Mouse (Mus musculus): ENCODE measurements around the gene Gm6871. TPM values are rescaled to one million over a fixed set of nuclear protein-coding genes. Genes with fewer than 3 reads are reported as not detected.
"Not testable (repeated sequence)": the region's sequence is repeated elsewhere in the genome, so short reads cannot be mapped to it uniquely, and the experiment has no call there.

Gm6871 gene
- polyA plus RNA-seq, 1 experiment from 2014 or later: not detected

GRCm38 (mm10) chr7:41577956-41578355, 4.5 kb upstream of the Gm6871 start:
- H3K4me2 ChIP-seq (ENCODE audit: low read depth, low read length): no peak overlapping the region
- H3K9ac ChIP-seq (replicated peaks; ENCODE audit: low read length): no peak overlapping the region
- H3K9me3 ChIP-seq (replicated peaks; ENCODE audit: control insufficient read depth, low read length): no peaks in the 10 kb centered on the region
- H3K4me3 ChIP-seq (ENCODE audit: low read depth, low read length): no peak overlapping the region
- no peaks in the 10 kb centered on the region for H3K4me1 ChIP-seq (ENCODE audit: control insufficient read depth, insufficient read depth, low read length)
- ATAC-seq (replicated peaks; ENCODE audit: insufficient number of reproducible peaks, low FRiP score, low TSS enrichment, low read depth) (no peak), DNase-seq (ENCODE audit: low spot score) (no peak)
- H3K27me3 ChIP-seq (ENCODE audit: control insufficient read depth, insufficient read depth, low read length): no peaks in the 10 kb centered on the region
- 93% methylated on average over 2 of the region's 2 CpGs for WGBS
- no peak overlapping the region for H3K27ac ChIP-seq (replicated peaks; ENCODE audit: low read depth, low read length)
- H3K36me3 ChIP-seq (replicated peaks; ENCODE audit: control insufficient read depth, insufficient read depth, low read depth, low read length): no peaks in the 10 kb centered on the region

- Histone ChIP-seq H3K9me3 (replicated peaks; ENCODE audit: control insufficient read depth, low read length) (0 out of 2 replicates have a peak, but pooled peaks cover 3% of the 10 kb centered on the region), H3K4me3 (ENCODE audit: low read depth, low read length) (no peak overlapping the region), H3K4me1 (ENCODE audit: control insufficient read depth, insufficient read depth, low read length) (no peaks in the 10 kb centered on the region), H3K27me3 (ENCODE audit: control insufficient read depth, insufficient read depth, low read length) (no peaks in the 10 kb centered on the region), H3K36me3 (replicated peaks; ENCODE audit: control insufficient read depth, insufficient read depth, low read depth, low read length) (no peaks in the 10 kb centered on the region), H3K9ac (replicated peaks; ENCODE audit: low read length) (no peak overlapping the region), H3K4me2 (ENCODE audit: low read depth, low read length) (no peak overlapping the region), H3K27ac (replicated peaks; ENCODE audit: low read depth, low read length) (no peak overlapping the region)
- 60% methylated on average over 8 of the region's 8 CpGs for WGBS
- no peak for ATAC-seq (replicated peaks; ENCODE audit: insufficient number of reproducible peaks, low FRiP score, low TSS enrichment, low read depth)
- DNase-seq (ENCODE audit: low spot score): no peak
Observed at GRCm38 (mm10) chr7:41560681-41561080, 12.8 kb downstream of the Gm6871 start.

GRCm38 (mm10) chr7:41512672-41513071, 60.8 kb downstream of the Gm6871 start:
- H3K9me3 ChIP-seq (replicated peaks; ENCODE audit: control insufficient read depth, low read length): no peaks in the 10 kb centered on the region
- no peak overlapping the region for H3K9ac ChIP-seq (replicated peaks; ENCODE audit: low read length)
- no peak for ATAC-seq (replicated peaks; ENCODE audit: insufficient number of reproducible peaks, low FRiP score, low TSS enrichment, low read depth)
- no peak overlapping the region for H3K4me3 ChIP-seq (ENCODE audit: low read depth, low read length)
- no peaks in the 10 kb centered on the region for H3K36me3 ChIP-seq (replicated peaks; ENCODE audit: control insufficient read depth, insufficient read depth, low read depth, low read length)
- no peaks in the 10 kb centered on the region for H3K27me3 ChIP-seq (ENCODE audit: control insufficient read depth, insufficient read depth, low read length)
- WGBS: 83% methylated on average over 3 of the region's 3 CpGs
- DNase-seq (ENCODE audit: low spot score): no peak
- no peaks in the 10 kb centered on the region for H3K4me1 ChIP-seq (ENCODE audit: control insufficient read depth, insufficient read depth, low read length)
- H3K4me2 ChIP-seq (ENCODE audit: low read depth, low read length): no peak overlapping the region
- H3K27ac ChIP-seq (replicated peaks; ENCODE audit: low read depth, low read length): no peak overlapping the region

- 14% methylated on average over 1 of the region's 1 CpGs for WGBS
- Histone ChIP-seq H3K36me3 (replicated peaks; ENCODE audit: control insufficient read depth, insufficient read depth, low read depth, low read length) (no peaks in the 10 kb centered on the region), H3K9me3 (replicated peaks; ENCODE audit: control insufficient read depth, low read length) (no peaks in the 10 kb centered on the region)
Observed at GRCm38 (mm10) chr7:41512207-41512606, 61.3 kb downstream of the Gm6871 start.

GRCm38 (mm10) chr7:41502402-41502801, 71.1 kb downstream of the Gm6871 start:
- no peak for DNase-seq (ENCODE audit: low spot score)
- no peaks in the 10 kb centered on the region for H3K27me3 ChIP-seq (ENCODE audit: control insufficient read depth, insufficient read depth, low read length)
- no peak overlapping the region for H3K4me3 ChIP-seq (ENCODE audit: low read depth, low read length)
- H3K36me3 ChIP-seq (replicated peaks; ENCODE audit: control insufficient read depth, insufficient read depth, low read depth, low read length): no peaks in the 10 kb centered on the region
- WGBS: 46% methylated on average over 1 of the region's 1 CpGs
- no peaks in the 10 kb centered on the region for H3K9me3 ChIP-seq (replicated peaks; ENCODE audit: control insufficient read depth, low read length)
- no peak for ATAC-seq (replicated peaks; ENCODE audit: insufficient number of reproducible peaks, low FRiP score, low TSS enrichment, low read depth)
- H3K9ac ChIP-seq (replicated peaks; ENCODE audit: low read length): no peak overlapping the region
- H3K27ac ChIP-seq (replicated peaks; ENCODE audit: low read depth, low read length): no peak overlapping the region
- no peaks in the 10 kb centered on the region for H3K4me1 ChIP-seq (ENCODE audit: control insufficient read depth, insufficient read depth, low read length)
- H3K4me2 ChIP-seq (ENCODE audit: low read depth, low read length): no peak overlapping the region

More at GRCm38 (mm10) chr7:41512207-41512606, 61.3 kb downstream of the Gm6871 start:
- Histone ChIP-seq H3K4me1 (ENCODE audit: control insufficient read depth, insufficient read depth, low read length) (no peaks in the 10 kb centered on the region), H3K4me3 (ENCODE audit: low read depth, low read length) (no peak overlapping the region), H3K27me3 (ENCODE audit: control insufficient read depth, insufficient read depth, low read length) (no peaks in the 10 kb centered on the region), H3K4me2 (ENCODE audit: low read depth, low read length) (no peak overlapping the region), H3K27ac (replicated peaks; ENCODE audit: low read depth, low read length) (no peak overlapping the region), H3K9ac (replicated peaks; ENCODE audit: low read length) (no peak overlapping the region)
- no peak for DNase-seq (ENCODE audit: low spot score)
- ATAC-seq (replicated peaks; ENCODE audit: insufficient number of reproducible peaks, low FRiP score, low TSS enrichment, low read depth): no peak

GRCm38 (mm10) chr7:41500151-41500934, 73.1 kb downstream of the Gm6871 start:
- Histone ChIP-seq H3K36me3 (replicated peaks; ENCODE audit: control insufficient read depth, insufficient read depth, low read depth, low read length) (no peaks in the 10 kb centered on the region), H3K9me3 (replicated peaks; ENCODE audit: control insufficient read depth, low read length) (no peaks in the 10 kb centered on the region), H3K27ac (replicated peaks; ENCODE audit: low read depth, low read length) (no peak overlapping the region), H3K4me1 (ENCODE audit: control insufficient read depth, insufficient read depth, low read length) (no peaks in the 10 kb centered on the region), H3K9ac (replicated peaks; ENCODE audit: low read length) (no peak overlapping the region), H3K4me2 (ENCODE audit: low read depth, low read length) (peak overlapping the region; percentile 52), H3K27me3 (ENCODE audit: control insufficient read depth, insufficient read depth, low read length) (no peaks in the 10 kb centered on the region), H3K4me3 (ENCODE audit: low read depth, low read length) (peak overlapping the region; percentile 59)
- 20% methylated on average over 22 of the region's 22 CpGs for WGBS
- ATAC-seq (replicated peaks; ENCODE audit: insufficient number of reproducible peaks, low FRiP score, low TSS enrichment, low read depth) (no peak), DNase-seq (ENCODE audit: low spot score) (peak; percentile 54)

- no peaks in the 10 kb centered on the region for H3K4me1 ChIP-seq (ENCODE audit: control insufficient read depth, insufficient read depth, low read length)
- no peaks in the 10 kb centered on the region for H3K27me3 ChIP-seq (ENCODE audit: control insufficient read depth, insufficient read depth, low read length)
- H3K9ac ChIP-seq (replicated peaks; ENCODE audit: low read length): peak within 1 kb of the TSS; percentile 62
- H3K4me3 ChIP-seq (ENCODE audit: low read depth, low read length): peak within 1 kb of the TSS; percentile 59
- DNase-seq (ENCODE audit: low spot score) (peak; percentile 93), ATAC-seq (replicated peaks; ENCODE audit: insufficient number of reproducible peaks, low FRiP score, low TSS enrichment, low read depth) (peak; percentile 97)
- H3K9me3 ChIP-seq (replicated peaks; ENCODE audit: control insufficient read depth, low read length): no peaks in the 10 kb centered on the region
- H3K36me3 ChIP-seq (replicated peaks; ENCODE audit: control insufficient read depth, insufficient read depth, low read depth, low read length): no peaks in the 10 kb centered on the region
- H3K4me2 ChIP-seq (ENCODE audit: low read depth, low read length): peak within 1 kb of the TSS; percentile 52
- WGBS: under 1% methylated on average over 18 of the region's 18 CpGs
- 0 out of 2 replicates have a peak within 1 kb of the TSS, but pooled peaks have one; percentile 20 for H3K27ac ChIP-seq (replicated peaks; ENCODE audit: low read depth, low read length)
Observed at GRCm38 (mm10) chr7:41499389-41500049, 73.9 kb downstream of the Gm6871 start, which contains the start of the genes Gm20449 and AW146154. Gm20449 (minus strand) TSS chr7:41499417. AW146154 (minus strand) TSS chr7:41499890.

- not testable (repeated sequence) for H3K4me1 ChIP-seq (ENCODE audit: control insufficient read depth, insufficient read depth, low read length); H3K9me3 ChIP-seq (replicated peaks; ENCODE audit: control insufficient read depth, low read length); H3K36me3 ChIP-seq (replicated peaks; ENCODE audit: control insufficient read depth, insufficient read depth, low read depth, low read length); H3K27me3 ChIP-seq (ENCODE audit: control insufficient read depth, insufficient read depth, low read length)
- ATAC-seq (replicated peaks; ENCODE audit: insufficient number of reproducible peaks, low FRiP score, low TSS enrichment, low read depth) (peak; percentile 83; the same call in 1 of the 2 replicates), DNase-seq (ENCODE audit: low spot score) (peak; percentile 4)
- peak overlapping the region; percentile 62 for H3K9ac ChIP-seq (replicated peaks; ENCODE audit: low read length)
- 0 out of 2 replicates have a peak overlapping the region, but pooled peaks have one; percentile 20 for H3K27ac ChIP-seq (replicated peaks; ENCODE audit: low read depth, low read length)
- 0% methylated on average over 6 of the region's 6 CpGs for WGBS
- H3K4me2 ChIP-seq (ENCODE audit: low read depth, low read length): peak overlapping the region; percentile 36; the same call in 1 of the 2 replicates
- peak overlapping the region; percentile 59 for H3K4me3 ChIP-seq (ENCODE audit: low read depth, low read length)
Observed at GRCm38 (mm10) chr7:41499018-41499388, 74.5 kb downstream of the Gm6871 start.

Data from embryonic facial prominence, embryonic 11.5 days (tissue).